In the genomic region with DNA sequence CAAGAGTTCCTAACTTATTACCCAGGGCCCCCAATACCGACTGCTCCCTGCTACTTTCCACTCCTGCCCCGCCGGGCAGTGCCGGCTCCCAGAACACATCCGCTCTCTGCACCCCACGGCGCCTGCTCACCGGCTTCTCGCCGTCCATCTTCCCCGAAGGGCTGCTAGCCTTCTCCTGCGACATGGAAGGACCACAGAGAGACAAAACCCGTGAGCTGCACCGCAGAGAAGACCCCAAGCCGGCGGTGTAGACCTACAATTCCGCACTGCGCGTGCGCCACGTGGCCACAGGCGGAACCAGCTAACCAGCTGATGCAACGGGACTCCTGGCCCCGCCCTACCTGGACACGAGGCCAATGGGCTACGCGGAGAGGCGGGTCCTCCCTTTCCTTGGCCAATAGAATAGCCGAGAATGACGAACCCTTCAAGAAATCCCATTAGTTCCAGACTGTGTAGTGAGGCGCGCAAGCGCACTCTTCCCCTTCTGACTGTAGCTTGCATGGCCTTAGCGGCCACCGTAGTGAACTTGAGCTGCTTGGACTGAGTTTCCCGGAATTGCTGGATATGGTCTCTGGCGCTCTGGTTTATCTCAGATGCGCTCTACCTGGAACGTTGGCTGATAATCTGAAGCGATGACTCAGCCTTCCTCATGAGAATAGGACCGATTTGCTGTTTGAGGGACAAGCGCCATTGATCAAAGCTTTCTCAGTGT, we compare ENCODE assay signal across 8 mouse cellular contexts. TPM values are rescaled to one million over a fixed set of nuclear protein-coding genes. Genes with fewer than 3 reads are reported as not detected.
DNase-seq lines count a peak whose midpoint lies in the region; ATAC-seq and TF ChIP-seq lines count a peak whose summit lies in the region.

A gene (minus strand): TSS at position 310 of the 712 bp plus-strand sequence.

- H3K27ac ChIP-seq in forebrain, embryonic 10.5 days = peak within 1 kb of the TSS; percentile 90
- H3K27ac ChIP-seq in heart, embryonic 15.5 days = peak within 1 kb of the TSS; percentile 65
- peak within 1 kb of the TSS; percentile 5; the same call in 1 of the 2 replicates for H3K27ac ChIP-seq in liver, embryonic 14.5 days
- H3K27ac ChIP-seq in neural tube, embryonic 11.5 days (ENCODE audit: low read depth, low read length) = no peak within 1 kb of the TSS
- peak within 1 kb of the TSS; percentile 73; the same call in 1 of the 2 replicates for H3K27ac ChIP-seq in stomach, postnatal 0 days (replicated peaks)

- H3K36me3 ChIP-seq in forebrain, embryonic 10.5 days (replicated peaks) = peaks cover 24% of the 10 kb centered on the region
- H3K36me3 ChIP-seq in heart, embryonic 15.5 days = peaks cover 10% of the 10 kb centered on the region; the same call in 1 of the 2 replicates
- peaks cover 1% of the 10 kb centered on the region for H3K36me3 ChIP-seq in liver, embryonic 14.5 days (replicated peaks; ENCODE audit: control insufficient read depth, insufficient read depth, low read depth)
- H3K36me3 ChIP-seq in neural tube, embryonic 11.5 days (ENCODE audit: control insufficient read depth, insufficient read depth, low read length) = 0 out of 2 replicates have a peak, but pooled peaks cover 4% of the 10 kb centered on the region
- 0 out of 2 replicates have a peak, but pooled peaks cover 3% of the 10 kb centered on the region for H3K36me3 ChIP-seq in stomach, postnatal 0 days (ENCODE audit: control insufficient read depth, insufficient read depth, low read length)

- peak within 1 kb of the TSS; percentile 86 for H3K9ac ChIP-seq in heart, embryonic 15.5 days
- peak within 1 kb of the TSS; percentile 80 for H3K9ac ChIP-seq in liver, embryonic 14.5 days (replicated peaks)
- peak within 1 kb of the TSS; percentile 82 for H3K9ac ChIP-seq in neural tube, embryonic 11.5 days (ENCODE audit: low read length)
- peak within 1 kb of the TSS; percentile 83 for H3K9ac ChIP-seq in stomach, postnatal 0 days (ENCODE audit: low read length)

- H3K9me3 ChIP-seq in forebrain, embryonic 10.5 days = no peaks in the 10 kb centered on the region
- H3K9me3 ChIP-seq in heart, embryonic 15.5 days (replicated peaks) = no peaks in the 10 kb centered on the region
- no peaks in the 10 kb centered on the region for H3K9me3 ChIP-seq in liver, embryonic 14.5 days (ENCODE audit: control insufficient read depth, low read length)
- no peaks in the 10 kb centered on the region for H3K9me3 ChIP-seq in neural tube, embryonic 11.5 days (ENCODE audit: control insufficient read depth, low read length)
- no peaks in the 10 kb centered on the region for H3K9me3 ChIP-seq in stomach, postnatal 0 days (ENCODE audit: control insufficient read depth, low read length)

- TF ChIP-seq CTCF in liver, embryonic 14.5 days (IDR thresholded peaks at IDR 0.05; ENCODE audit: low read depth) = peak; percentile 38
- no peak for TF ChIP-seq CTCF in stomach, postnatal 0 days (IDR thresholded peaks at IDR 0.05; ENCODE audit: low read depth)

- H3K4me1 ChIP-seq in forebrain, embryonic 10.5 days = peaks cover 16% of the 10 kb centered on the region
- peaks cover 11% of the 10 kb centered on the region for H3K4me1 ChIP-seq in heart, embryonic 15.5 days (replicated peaks)
- H3K4me1 ChIP-seq in liver, embryonic 14.5 days (replicated peaks; ENCODE audit: control insufficient read depth in 2 of 2, insufficient read depth in 2 of 2, low read length in 1 of 2) = peaks cover 0 to 16% of the 10 kb centered on the region in 2 experiments; a peak in 3 of 4 replicates
- peaks cover 7% of the 10 kb centered on the region; the same call in 1 of the 2 replicates for H3K4me1 ChIP-seq in neural tube, embryonic 11.5 days (ENCODE audit: control insufficient read depth, insufficient read depth, low read length)
- H3K4me1 ChIP-seq in stomach, postnatal 0 days (replicated peaks; ENCODE audit: control insufficient read depth, insufficient read depth) = peaks cover 4% of the 10 kb centered on the region; the same call in 1 of the 2 replicates

- peak within 1 kb of the TSS; percentile 87 for H3K4me2 ChIP-seq in heart, embryonic 15.5 days
- peak within 1 kb of the TSS; percentile 78 for H3K4me2 ChIP-seq in liver, embryonic 14.5 days (ENCODE audit: low read depth)
- peak within 1 kb of the TSS; percentile 84 for H3K4me2 ChIP-seq in neural tube, embryonic 11.5 days (ENCODE audit: low read depth)
- H3K4me2 ChIP-seq in stomach, postnatal 0 days (replicated peaks; ENCODE audit: low read depth) = peak within 1 kb of the TSS; percentile 81

- H3K4me3 ChIP-seq in forebrain, embryonic 10.5 days = peak within 1 kb of the TSS; percentile 81
- peak within 1 kb of the TSS; percentile 93 for H3K4me3 ChIP-seq in heart, embryonic 15.5 days
- H3K4me3 ChIP-seq in liver, embryonic 14.5 days (ENCODE audit: insufficient read depth in 1 of 2, low read depth in 2 of 2, low read length in 2 of 2) = peak within 1 kb of the TSS; percentile 62 to 96
- H3K4me3 ChIP-seq in neural tube, embryonic 11.5 days (ENCODE audit: low read depth, low read length) = peak within 1 kb of the TSS; percentile 85
- H3K4me3 ChIP-seq in stomach, postnatal 0 days (ENCODE audit: low read depth, low read length) = peak within 1 kb of the TSS; percentile 79

- peak; percentile 100 for ATAC-seq in heart, embryonic 15.5 days (replicated peaks; ENCODE audit: insufficient number of reproducible peaks, insufficient read depth, low FRiP score, low read depth)
- peak; percentile 100 for ATAC-seq in liver, embryonic 14.5 days (ENCODE audit: insufficient read depth)
- peak; percentile 100 for ATAC-seq in neural tube, embryonic 11.5 days (ENCODE audit: insufficient read depth, low FRiP score, low TSS enrichment)
- ATAC-seq in stomach, postnatal 0 days (ENCODE audit: low FRiP score, low TSS enrichment) = peak; percentile 100

- no peaks in the 10 kb centered on the region; the same call in 1 of the 2 replicates for H3K27me3 ChIP-seq in forebrain, embryonic 10.5 days (ENCODE audit: poor library complexity, severe bottlenecking)
- H3K27me3 ChIP-seq in heart, embryonic 15.5 days = peaks cover 3% of the 10 kb centered on the region
- H3K27me3 ChIP-seq in liver, embryonic 14.5 days (ENCODE audit: control insufficient read depth, insufficient read depth, low read length) = no peaks in the 10 kb centered on the region
- no peaks in the 10 kb centered on the region for H3K27me3 ChIP-seq in neural tube, embryonic 11.5 days (ENCODE audit: control insufficient read depth, insufficient read depth, low read length)
- H3K27me3 ChIP-seq in stomach, postnatal 0 days (ENCODE audit: control insufficient read depth, insufficient read depth, low read length) = no peaks in the 10 kb centered on the region

- TF ChIP-seq EP300 in liver, embryonic 14.5 days (IDR thresholded peaks at IDR 0.05; ENCODE audit: low read depth) = peak; percentile 37; the same call in 1 of the 2 replicates
- TF ChIP-seq EP300 in stomach, postnatal 0 days (optimal IDR thresholded peaks at IDR 0.05) = no peak

- WGBS in forebrain, embryonic 10.5 days = under 1% methylated on average over 42 of the region's 42 CpGs
- WGBS in heart, embryonic 15.5 days = under 1% methylated on average over 42 of the region's 42 CpGs
- WGBS in liver, embryonic 14.5 days (ENCODE audit: insufficient replicate concordance) = under 1% methylated on average over 42 of the region's 42 CpGs
- WGBS in neural tube, embryonic 11.5 days = under 1% methylated on average over 42 of the region's 42 CpGs
- 1% methylated on average over 42 of the region's 42 CpGs for WGBS in stomach, postnatal 0 days

- peak; percentile 93 for DNase-seq in CD8-positive naive resting alpha-beta T cell, adult 2 months (ENCODE audit: low read depth in 2 of 2, low spot score in 2 of 2)
- DNase-seq in c-Kit-positive CD71-negative TER-119-negative erythroid progenitor cells, embryonic 14.5 days (ENCODE audit: low read depth) = peak; percentile 97
- DNase-seq in forebrain, embryonic 10.5 days (ENCODE audit: extremely low spot score, low spot score) = peak; percentile 97
- DNase-seq in kidney, postnatal 25 days = peak; percentile 99
- DNase-seq in liver, embryonic 14.5 days (ENCODE audit: low read depth in 3 of 3, low spot score in 3 of 3) = peak; percentile 98
- DNase-seq in neural tube, embryonic 11.5 days (ENCODE audit: low spot score) = peak; percentile 97
- peak; percentile 98 for DNase-seq in stomach, postnatal 0 days (ENCODE audit: low spot score)

RNA-seq across cellular contexts. Expression of the gene that starts here (rescaled TPM):
- polyA plus RNA-seq in forebrain, embryonic 10.5 days (2016; fragmentation: Nextera tagmentation; extraction: Ambion mirVana) = 88.0 and 101 TPM in 2 replicates
- polyA plus RNA-seq in heart, embryonic 15.5 days (2015; fragmentation: Nextera tagmentation; extraction: Ambion mirVana) = 33.1 and 37.8 TPM in 2 replicates
- 16.7 and 28.3 TPM in 2 replicates for polyA plus RNA-seq in liver, embryonic 14.5 days (2012; rRNA removed)
- polyA plus RNA-seq in liver, embryonic 14.5 days (2014; fragmentation: Nextera tagmentation; extraction: Ambion mirVana) = 37.6 and 39.3 TPM in 2 replicates
- 88.9 and 89.8 TPM in 2 replicates for polyA plus RNA-seq in neural tube, embryonic 11.5 days (2014; fragmentation: Nextera tagmentation; extraction: Ambion mirVana)
- polyA plus RNA-seq in stomach, postnatal 0 days (2015; fragmentation: Nextera tagmentation; extraction: Ambion mirVana) = 37.0 and 39.8 TPM in 2 replicates
